Mouse (Mus musculus) gastrocnemius, postnatal 4 days (tissue): ENCODE data around the gene Glipr1. TPM values are rescaled to one million over a fixed set of nuclear protein-coding genes. Genes with fewer than 3 reads are reported as not detected.
"Not testable (repeated sequence)": the region's sequence is repeated elsewhere in the genome, so short reads cannot be mapped to it uniquely, and the experiment has no call there.

Experiments used
- DNase-seq, 2 experiments: peaks; one replicate each; pipeline ENCODE4 v3.0.0; 2021 to 2022; ENCODE audit warnings: low spot score in 2 of 2, mixed read lengths in 2 of 2
- long read RNA-seq, 2 experiments: library from polyadenylated mRNA; stranded (forward); transcript quantifications; one replicate each; pipeline ENCODE4 v2.0.0; 2021
- total RNA-seq, 2 experiments: library from RNA; stranded (reverse); gene quantifications; 2 replicates each; pipeline ENCODE4 v1.2.3; 2021

Gene Glipr1
- under 1 TPM; 0.91 to 0.93 TPM for total RNA-seq
- long read RNA-seq, experiment 1, result 0 reads
- long read RNA-seq, experiment 2, result 0 reads

DNA sequence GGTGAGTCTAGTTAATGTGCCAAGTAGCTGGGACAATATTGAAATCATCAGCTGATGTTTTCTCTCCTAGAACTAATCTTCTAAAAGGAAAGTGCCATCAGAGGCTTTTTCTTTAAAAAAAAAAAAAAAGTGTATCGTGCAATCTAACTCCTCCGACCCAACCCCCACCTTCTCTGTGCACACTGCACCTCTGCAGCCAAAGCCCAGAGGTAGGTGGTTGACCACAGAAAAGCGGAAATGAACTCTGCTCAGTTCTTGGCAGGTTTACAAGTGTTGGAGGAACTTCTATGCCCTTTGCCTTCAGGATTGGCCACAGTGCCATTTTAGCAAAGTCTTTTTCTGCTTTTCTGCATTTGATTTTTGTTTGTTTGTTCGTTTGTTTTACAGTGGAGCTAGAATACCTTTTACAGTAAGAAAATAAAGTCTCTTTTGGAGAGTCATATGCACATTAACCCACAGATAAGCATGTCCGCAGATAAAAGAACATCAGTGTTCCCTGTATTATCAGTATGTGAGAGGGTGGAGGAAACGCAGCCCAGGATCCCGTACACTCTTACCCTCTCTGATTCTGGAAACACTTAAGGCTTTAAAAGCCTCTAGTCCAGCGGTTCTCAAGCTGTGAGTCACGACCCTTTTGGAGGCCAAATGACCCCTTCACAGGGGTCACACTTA lies at the start of gene Glipr1:
Gene Glipr1, minus strand, starts transcription at position 88 of the 672 bp plus-strand sequence.
- no peak for DNase-seq

DNA sequence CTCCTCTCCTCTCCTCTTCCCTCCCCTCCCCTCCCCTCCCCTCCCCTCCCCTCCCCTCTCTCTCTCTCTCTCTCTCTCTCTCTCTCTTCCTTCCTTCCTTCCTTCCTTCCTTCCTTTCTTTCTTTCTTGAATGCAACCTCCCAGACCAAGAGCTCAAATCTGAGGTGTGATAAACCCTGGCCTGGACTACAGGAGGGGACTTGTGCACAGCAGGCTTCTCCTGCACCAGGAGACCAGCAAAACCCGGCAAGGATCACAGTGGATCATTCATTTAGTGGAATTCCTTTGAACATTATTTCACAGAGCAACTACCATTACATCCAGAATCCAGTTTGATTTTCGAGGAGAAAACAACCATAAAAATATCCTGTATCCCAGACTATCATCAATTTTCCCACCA lies 49.5 kb upstream of the Glipr1 start:
- not testable (repeated sequence) for DNase-seq

DNA sequence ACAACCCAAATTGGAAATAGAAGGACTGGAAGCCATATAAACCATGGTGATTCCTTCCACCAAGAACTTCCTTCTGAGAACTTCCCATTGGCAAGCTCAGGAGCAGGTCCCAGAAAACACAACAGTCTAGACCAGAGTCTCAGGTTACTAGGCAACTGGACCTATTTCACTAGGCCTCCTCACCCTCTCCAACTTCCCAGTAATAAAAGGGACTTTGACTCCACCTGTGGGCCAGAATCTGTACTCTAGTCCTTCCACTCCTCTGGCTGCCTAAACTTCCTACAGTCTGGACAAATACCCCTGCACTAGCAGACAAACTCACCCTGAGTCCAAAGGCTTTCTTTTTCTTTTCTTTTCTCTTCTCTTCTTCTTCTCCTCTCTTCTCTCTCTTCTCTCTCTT lies 48.8 kb upstream of the Glipr1 start:
- no peak for DNase-seq

DNA sequence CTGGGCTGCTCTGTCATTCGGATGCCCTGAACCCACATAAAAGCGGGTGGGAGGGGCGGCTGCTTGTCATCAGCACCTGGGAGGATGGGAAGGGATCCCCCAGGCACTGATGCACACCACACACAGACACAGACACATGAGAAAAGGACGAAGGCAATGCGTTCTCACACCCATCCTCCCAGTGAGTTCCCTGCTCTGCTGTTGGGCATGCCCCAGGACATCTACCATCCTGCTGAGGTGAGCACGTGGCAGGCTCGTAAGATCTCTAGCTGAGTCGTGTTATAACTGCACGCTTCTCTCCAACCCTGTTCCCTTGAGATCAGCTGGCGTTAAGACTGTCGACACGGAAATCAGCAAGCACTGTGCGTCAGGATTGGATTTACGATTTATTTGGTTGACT lies 41.9 kb upstream of the Glipr1 start:
- not testable (repeated sequence) for DNase-seq

DNA sequence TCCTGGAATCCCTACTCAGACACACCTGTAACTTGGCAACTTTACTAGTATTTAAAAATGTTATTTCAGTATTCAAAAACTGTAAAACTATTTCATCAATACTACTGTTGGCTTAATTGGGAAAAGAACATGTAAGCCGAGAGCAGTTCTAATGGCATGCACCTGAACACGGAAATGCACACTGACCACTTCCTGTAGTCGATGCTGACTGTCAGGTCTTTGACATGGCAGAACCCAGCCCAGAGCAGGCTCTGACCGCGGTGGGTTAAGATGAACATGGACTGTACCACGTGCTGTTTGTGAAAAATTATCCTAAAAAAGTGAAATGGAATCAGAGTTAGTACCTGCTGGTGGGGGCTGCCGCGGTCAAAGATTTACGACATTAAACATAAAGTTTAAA lies 41.1 kb upstream of the Glipr1 start:
- not testable (repeated sequence) for DNase-seq

DNA sequence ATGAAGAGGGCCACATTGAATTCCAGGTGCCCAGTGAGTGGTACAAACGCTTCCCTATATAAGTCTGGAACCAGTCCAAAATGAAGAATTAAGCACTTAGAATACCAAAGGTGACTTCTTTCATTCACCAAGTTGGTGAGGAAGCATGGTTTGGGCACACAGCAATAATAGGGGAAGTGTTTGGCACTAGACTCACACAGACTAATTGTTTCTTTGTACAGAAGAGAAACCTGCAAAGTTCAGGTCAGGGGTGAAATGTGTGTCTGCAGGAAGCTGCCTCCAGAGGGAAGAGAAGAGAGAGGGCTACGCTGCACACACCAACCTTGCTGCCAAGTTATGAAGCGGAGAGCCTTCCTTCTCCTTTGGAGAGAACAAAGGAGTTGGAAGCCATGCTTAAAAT lies 26.3 kb upstream of the Glipr1 start:
- DNase-seq, result not testable (repeated sequence)

DNA sequence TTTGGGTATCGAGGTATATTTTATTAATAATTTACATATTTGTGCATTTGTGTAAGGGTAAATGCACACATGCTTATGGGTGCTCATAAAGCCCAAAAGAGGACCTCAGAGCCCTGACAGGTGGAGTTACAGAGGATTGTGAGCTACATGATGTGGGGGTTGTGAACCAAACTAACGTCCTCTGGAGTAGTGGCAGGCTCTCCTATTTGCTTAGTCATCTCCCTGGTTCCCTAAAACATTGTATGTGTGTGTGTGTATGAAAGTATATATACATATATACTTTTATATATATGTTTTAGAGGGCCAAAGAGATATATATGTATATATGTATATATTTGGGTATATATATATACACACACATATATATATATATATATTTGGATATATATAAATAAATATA lies 21.2 kb upstream of the Glipr1 start:
- no peak for DNase-seq

DNA sequence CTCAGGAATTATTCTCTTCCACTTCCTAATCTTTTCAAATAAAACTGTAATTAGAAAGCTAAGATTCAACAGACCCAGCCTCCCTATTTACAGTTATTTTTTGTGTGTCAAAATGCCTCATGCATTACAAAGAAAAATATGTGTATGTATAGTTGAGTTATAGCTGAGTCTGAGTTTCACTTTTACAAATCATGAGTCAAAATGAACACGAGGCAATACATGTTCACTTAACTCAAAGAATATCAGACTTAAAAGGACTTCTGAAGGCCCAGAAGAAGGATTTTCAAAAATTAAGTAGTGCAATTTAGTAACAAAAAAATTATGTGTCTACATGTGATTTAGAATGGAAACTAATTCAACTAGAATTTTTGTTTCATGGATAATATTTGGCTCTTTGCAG lies 7.1 kb upstream of the Glipr1 start:
- DNase-seq, result not testable (repeated sequence)

DNA sequence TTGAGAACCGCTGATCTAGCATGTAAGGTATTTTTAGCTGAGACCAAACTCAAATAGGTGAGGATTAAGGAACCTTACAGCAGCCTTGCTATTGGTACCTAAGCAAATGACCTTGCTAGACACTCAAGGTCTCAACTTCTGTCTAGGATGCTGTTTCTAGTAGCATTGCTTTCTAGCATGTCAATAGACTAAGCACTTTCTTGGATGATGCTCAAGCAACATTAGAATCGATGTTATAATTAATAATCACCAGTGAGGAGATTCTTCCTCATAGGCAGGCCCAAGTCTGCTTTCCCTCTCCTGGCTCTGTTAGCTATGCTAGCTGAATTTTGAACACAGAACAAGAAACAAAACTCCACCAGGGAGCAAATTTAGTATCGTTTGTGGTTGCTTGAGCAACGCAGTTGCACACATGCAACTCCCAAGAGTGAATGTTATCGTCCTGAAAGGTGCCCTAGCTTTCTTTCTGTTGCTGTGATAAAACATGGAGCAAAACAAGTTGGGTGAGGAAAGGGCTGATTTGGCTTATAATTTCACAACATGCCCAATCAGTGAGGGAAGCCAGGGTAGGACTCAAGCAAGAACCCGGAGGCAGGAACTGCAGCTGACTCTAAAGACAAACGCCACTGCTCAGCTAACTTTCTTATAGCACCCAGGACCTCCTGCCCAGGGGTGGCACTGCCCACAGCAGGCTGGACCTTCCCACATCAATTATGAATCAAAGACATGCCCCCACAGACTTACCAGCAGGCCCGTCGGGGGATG lies 493 bp downstream of the Glipr1 start:
- no peak for DNase-seq

DNA sequence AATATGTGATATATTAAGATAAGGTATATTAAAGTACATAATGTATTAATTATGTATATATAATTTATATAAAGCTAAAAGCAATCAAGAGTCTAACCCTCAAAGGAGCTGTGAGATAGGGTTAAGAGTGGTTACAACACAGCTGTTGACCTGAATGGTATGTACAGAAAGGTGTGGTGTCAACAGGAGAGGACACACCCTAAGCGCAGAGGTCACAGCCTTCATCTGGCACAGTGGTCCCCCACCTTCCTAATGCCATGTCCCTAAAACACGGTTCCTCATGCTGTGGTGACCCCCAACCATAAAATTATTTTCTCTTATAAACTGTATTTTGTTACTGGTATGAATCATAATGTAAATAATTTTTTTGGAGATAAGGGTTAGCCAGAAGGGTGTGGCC lies 1.1 kb downstream of the Glipr1 start:
- DNase-seq, result no peak

DNA sequence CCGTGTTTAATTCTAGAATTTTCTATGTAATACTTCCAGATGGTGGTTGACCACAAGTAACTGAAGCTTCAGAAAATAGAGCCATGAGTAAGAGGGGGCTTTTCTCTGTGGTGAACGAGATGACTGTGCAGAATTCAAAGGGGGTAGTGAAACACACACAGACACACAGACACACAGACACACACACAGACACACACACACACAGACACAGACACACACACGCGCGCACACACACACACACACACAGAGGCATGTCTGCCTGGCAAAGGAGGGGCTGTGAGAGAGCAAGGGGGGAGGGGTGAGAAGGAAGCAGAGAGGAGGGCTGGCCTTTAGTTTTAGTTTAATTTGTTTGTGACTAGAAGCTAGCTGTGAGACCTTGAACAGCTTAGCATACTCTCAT lies 1.9 kb downstream of the Glipr1 start:
- no peak for DNase-seq

DNA sequence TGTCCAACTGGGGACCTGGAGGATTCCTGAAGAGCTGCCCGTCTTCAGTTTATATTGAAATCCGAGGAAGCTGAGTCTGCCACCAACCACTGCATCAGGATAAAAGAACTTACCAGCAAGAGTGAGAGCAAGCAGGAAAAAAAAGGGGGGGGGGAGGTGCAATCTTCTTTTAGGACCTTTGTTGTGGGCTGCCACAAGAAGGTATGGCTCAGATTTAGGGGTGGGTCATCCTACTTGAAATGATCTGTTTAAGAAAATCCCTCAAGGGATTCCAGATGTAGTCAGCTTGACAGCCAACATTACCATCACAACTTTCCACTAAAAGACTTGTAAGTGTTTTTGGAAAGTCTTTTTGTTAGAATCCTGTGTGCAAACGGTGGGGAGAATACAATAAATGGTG lies 2.7 kb downstream of the Glipr1 start:
- DNase-seq, result no peak

DNA sequence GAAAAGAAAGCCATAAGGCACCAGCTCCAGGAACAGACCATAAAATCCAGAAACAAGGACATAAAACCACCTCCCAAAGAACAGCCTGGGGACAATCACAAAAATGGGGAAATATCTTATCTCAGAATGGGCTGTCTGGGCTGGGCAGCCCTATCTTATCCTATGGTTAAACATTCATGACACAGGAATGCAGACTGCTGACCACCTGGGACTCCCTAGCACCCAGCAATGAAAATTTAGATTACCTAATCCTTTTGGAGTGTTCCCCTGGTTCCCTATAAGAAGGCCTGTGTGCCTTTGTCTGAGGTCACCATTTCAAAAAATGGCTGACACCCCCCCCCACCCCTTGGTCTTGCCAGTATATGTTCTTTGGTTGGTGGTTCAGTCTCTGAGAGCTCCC lies 4.8 kb downstream of the Glipr1 start:
- no peak for DNase-seq

DNA sequence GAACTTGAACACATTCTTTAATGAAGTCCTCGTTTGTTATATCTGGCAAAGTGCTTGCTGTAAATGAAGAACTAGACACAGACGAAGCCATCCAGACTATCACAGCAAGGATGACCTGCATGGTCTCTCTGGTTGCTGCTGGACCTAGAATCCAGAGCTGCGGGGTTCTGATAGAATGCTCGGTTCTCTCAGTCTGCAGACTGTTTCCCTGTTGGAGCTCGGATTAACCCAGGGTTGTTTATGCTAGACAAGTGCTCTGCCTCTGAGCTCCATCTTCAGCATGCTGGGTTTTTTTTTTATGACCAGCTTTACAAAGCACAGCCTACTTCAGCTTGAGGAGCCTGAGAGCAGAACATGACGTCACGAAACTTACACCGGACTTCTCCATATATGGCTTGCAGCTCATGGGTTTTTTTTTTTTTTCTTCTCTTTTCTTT lies 5.5 kb downstream of the Glipr1 start:
- DNase-seq, result no peak

DNA sequence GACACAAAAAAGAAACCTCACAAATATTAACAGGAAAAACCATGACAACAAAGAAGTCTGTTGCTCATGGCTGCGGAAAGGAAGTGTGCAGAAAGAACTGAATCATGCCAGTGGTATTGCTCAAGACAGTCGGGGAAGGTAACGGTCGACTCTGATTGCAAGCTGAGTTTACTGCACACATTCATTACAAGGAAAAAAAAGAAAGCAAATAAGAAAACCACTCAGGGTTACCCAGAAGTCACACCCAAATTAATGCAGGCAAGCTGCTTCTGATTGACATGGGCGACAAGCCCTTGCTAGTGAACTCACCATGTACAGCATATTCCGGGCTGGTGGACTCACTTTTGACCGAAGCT lies 5.9 kb downstream of the Glipr1 start:
- DNase-seq, result no peak

DNA sequence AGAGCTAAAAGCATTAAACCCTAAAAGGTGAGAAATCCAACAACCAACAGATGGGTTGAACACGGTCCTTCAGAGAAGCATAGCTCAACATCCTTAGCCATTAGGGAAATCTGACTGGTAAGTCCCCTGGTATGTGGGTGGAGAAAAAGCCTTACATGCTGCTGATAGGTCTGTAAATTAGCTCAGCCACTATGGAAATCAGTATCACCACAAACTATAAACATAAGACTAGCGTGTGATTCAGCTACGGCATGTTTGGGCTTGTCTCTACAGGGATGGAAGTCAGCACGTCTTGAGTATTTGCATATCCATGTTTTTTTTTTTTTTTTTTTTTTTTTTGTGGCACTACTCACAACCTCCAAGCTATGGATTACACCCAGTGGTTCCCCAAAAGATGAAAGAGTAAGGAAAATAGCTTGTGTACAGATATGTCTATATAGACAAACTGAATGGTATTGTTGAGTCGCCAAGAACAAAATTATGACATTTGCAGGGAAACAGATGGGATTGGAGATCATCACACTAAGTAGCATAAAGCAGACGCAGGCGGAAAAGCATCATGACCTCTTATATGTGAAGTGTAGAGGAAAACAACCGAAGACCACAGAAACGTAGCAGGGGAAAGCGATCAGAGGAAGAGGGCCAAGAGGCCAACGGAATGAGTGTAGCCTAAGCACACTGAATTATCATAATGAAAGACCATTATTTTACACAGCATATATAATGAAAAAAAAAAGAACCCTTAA lies 6.5 kb downstream of the Glipr1 start:
- DNase-seq, result no peak

DNA sequence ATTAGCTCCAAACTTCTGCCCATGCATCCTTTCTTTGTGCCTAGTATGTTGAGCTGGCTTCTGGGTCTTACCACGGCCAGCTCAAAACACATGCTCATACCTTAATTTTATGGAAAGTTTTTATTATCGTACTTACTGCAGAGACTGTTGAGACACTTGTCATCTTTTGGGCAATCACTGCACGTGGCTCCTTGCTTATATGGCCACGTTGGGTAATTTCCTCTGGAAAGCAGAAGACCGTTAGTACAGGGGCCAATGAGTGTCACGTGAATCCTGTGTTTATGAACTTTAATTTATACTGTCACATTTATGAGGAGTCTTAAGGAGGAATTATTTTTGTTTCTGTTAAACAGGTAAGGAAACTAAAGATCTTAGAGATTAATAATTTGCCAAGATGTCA lies 16.0 kb downstream of the Glipr1 start:
- DNase-seq, result no peak

DNA sequence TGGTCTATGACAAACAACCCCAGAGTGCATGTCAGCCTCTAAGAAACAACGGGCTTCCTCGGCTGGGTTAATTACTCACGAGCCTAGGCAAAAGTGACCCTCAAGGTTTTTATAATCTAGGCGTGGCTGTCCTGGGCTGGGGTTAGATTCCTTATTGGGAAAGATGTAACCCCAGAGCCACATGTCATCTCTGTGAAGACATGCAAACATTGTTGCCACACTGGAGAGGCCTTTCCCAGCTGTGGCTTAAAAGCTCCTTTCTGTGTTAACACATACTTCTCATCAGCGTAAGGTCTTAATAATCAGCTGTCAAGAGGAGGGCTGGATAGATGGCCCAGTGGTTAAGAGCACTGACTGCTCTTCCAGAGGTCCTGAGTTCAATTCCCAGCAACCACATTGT lies 19.4 kb downstream of the Glipr1 start:
- DNase-seq, result no peak

DNA sequence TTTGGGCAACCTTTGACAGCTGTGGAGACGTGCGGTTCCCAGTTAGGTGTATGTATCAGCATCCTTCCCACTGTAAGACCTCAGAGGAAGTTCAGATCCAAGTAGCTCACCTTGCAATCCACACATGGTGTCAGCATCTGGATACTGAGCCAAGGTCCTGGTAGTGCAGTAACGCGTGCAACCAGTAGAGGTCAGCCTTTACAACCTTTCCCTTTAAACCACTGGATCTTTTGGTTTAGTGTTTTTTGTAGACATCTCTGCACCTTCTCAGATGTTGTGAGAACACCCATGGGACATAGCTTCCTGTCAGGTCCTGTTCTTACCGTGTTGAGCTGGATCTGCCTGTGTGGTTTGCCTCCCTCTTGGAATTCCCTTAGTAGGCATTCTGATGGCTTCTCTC lies 24.8 kb downstream of the Glipr1 start:
- DNase-seq, result peak in 1 of 2 experiments; percentile 30

DNA sequence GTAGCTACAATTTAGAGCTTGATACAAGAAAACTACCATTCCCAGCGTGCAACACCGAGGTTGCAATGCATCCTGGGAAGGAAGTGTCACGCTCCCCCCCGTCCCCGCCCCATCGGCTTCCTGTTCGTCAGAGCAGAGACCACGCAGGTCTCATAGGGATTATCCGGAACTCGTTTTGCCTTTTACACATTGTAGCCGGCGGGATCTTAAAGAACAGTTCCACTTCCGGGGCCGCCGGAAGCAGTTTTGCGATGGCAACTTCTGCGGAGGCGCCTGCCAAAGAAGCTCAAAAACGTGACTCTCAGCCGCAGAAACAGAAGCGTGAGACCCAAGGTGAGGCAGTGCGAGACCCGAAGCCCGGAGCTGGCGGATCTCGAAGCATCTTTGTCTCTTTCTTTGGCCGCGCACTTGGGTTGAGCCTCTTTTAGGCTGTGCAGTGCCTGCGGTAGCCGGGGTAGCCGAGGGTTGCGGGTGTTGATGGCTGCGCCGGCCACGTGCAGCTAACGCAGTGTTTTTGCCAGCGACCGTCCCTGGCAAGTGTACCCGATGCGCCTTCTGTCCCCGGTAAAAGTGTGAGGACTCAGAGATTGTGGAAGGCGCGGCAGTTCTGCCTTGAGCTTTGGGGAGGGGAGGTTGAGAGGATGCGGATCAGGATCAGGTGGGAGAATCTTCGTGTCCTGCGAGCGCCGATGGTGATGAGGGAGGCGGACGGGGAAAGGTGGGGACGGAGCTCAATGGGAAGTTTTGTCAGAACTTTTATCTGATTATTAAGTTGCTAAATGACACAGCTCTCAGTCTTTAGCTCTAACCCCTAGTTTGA lies 29.7 kb downstream of the Glipr1 start, which contains the start of gene Krr1:
Gene Krr1, plus strand, starts transcription at position 123 of the 820 bp plus-strand sequence.
- peak; percentile 57 to 83 for DNase-seq

DNA sequence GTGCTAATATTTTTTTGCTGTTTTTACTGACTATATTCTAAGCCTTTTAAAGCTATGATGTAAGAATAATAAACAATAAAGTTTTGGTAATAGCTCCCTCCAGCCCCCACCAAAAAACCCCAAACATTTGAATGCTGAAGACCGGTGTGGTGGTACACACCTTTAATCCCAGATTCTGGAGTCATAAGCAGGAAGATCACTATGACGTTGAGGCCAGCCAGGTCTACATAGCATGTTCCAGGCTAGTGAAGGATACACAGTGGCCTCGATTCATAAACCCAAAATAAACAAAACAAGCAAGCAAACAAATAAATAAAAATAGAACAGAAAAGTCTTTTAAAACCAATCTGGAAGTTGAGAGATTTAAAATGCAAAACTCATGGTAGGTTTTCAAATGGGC lies 30.5 kb downstream of the Glipr1 start:
- no peak for DNase-seq
